Mouse (Mus musculus): ENCODE measurements at regions not wholly inside any gene's neighbourhood (a gene's known extent, or its start where the extent isn't known, plus 50 kb on each side); places are given as distances from the start of the nearest gene placed in this dataset.

GRCm38 (mm10) chr4:114665684-114666083 is 155.8 kb upstream of the Gm12830 start:
- peak; percentile 78 for DNase-seq

- DNase-seq = peak; percentile 33
Observed at GRCm38 (mm10) chr4:114666238-114666978, 155.1 kb upstream of the Gm12830 start.

GRCm38 (mm10) chr4:114666979-114667328 is 154.6 kb upstream of the Gm12830 start:
- DNase-seq = peak; percentile 43

DNA sequence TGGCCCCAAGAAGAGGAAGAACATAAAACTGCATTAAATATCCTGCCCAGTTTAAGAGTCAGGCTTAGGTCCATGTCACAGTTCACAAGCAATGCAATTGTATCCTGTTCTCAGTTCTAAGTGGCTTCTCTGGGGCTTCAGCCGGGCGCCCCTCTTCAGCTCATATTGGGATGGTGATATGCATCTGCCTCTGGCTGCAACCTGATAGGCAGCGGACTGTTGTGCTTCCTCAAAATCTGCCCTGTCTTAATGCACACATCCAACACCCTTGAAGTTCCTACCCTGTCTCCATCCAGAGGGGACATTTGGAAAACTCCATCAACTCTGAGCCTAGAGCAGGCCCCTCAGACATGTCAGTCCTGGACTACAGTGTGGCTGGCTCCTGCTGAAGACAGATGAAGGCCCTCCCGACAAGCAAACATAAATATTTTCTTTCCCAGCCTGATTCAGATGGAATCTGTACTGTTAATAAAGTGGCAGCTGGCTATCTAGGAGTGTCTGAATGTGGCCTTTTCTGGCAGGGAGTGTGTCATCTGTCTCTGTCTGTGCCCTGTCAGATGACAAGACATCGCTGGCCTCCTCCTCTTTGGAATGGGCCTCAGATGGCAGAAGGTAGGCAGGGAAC is 149.3 kb upstream of the Gm12830 start:
- no peak for DNase-seq

DNA sequence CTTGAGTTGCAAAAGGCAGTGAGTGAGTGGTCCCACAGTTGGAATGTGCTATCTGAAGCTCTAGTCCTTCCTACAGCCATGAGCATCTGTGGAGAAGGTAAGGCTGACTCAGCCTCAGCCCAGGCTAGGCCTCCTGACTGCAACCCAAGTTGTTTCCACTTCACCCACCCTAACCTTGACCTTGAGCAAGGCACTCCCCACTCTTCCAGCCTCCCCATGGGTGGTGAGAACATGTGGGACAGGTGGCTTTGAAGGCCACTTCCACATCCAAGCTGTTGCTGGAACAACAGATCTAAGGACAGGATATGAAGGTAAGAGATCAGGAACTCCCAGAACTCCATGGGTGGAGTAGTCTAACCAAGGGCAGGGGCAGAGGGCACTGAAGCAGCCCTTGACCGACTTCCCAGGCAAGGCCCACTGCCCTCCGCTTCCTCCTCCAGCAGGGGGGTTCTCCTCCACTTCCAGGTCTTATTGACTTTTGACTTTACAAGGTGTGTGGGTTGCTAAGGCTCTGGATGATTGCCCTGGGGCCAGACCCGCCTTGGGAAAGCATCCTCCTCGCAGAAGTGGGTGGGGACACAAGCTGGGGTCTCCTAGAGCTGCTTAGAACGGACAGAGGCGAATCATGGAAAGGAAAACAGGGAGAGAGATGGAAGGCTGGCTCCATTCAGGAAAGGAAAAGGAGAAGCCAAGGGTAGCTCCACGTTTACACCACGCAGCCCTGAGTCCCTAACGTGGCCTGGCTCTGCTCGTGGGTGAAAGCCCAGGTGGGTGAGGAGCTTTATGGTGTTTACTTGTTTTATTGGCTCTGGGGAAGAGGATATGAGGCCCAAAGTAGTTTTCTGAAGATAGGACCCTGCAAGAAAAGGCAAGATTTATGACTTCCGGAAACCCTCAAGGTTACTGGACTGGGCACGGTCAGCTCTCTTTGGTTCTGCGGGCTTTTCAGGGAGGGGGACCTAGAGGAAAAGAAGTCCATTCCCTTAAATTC is 144.3 kb upstream of the Gm12830 start:
- DNase-seq = no peak

- no peak for DNase-seq
Observed at GRCm38 (mm10) chr4:114678053-114678941, 143.2 kb upstream of the Gm12830 start.

- no peak for DNase-seq
Observed at GRCm38 (mm10) chr4:114680360-114680759, 141.2 kb upstream of the Gm12830 start.

GRCm38 (mm10) chr4:114682955-114683354 is 138.6 kb upstream of the Gm12830 start:
- DNase-seq = no peak

GRCm38 (mm10) chr4:114683696-114684095 is 137.8 kb upstream of the Gm12830 start:
- no peak for DNase-seq

- DNase-seq = no peak
Observed at GRCm38 (mm10) chr4:114684844-114685382, 136.6 kb upstream of the Gm12830 start.

- peak; percentile 45 for DNase-seq
Observed at GRCm38 (mm10) chr4:114685454-114685853, 136.1 kb upstream of the Gm12830 start.

DNA sequence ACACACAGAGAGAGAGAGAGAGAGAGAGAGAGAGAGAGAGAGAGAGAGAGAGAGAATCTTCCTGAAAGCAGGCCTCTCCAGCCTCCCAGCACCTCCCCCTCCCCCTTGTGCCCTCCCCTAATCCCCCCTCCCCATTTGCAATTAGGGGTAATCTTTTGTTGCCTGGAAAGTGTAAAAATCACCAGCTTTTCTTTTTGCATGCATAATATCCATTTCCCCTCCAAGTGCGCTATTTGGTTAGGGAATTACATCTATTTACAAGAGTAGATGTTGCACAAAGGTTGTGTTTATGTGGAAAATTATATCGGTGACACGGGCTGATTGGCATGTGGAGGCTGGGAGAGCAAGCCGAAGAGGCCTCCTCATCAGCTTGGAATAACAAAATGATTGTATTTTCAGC is 135.4 kb upstream of the Gm12830 start:
- no peak for DNase-seq

GRCm38 (mm10) chr4:114688356-114688972 is 133.1 kb upstream of the Gm12830 start:
- DNase-seq = peak; percentile 12

GRCm38 (mm10) chr4:114688973-114689371 is 132.6 kb upstream of the Gm12830 start:
- peak; percentile 24 for DNase-seq

- no peak for DNase-seq
Observed at GRCm38 (mm10) chr4:114705586-114705985, 115.9 kb upstream of the Gm12830 start.

- no peak for DNase-seq
Observed at GRCm38 (mm10) chr4:114710182-114710909, 111.2 kb upstream of the Gm12830 start.

DNA sequence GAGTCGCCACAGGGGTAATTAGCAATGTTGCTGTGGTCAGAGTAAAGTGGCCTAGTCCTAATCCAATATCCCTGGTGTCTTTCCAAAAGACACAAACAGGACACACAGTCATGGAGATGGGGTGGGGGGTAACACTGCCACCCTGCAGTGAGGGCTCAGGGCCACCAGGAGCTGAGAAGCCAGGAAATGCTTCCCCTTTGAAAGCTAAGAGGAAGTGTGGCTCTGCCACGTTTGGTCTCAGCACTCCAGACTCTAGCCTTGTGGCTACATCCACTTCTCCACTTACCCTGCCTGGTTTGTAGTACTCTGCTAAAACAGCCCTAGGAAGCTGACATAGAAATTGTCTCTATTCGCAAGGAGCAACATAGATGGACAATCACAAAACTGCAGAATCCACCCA is 110.4 kb upstream of the Gm12830 start:
- DNase-seq = no peak

DNA sequence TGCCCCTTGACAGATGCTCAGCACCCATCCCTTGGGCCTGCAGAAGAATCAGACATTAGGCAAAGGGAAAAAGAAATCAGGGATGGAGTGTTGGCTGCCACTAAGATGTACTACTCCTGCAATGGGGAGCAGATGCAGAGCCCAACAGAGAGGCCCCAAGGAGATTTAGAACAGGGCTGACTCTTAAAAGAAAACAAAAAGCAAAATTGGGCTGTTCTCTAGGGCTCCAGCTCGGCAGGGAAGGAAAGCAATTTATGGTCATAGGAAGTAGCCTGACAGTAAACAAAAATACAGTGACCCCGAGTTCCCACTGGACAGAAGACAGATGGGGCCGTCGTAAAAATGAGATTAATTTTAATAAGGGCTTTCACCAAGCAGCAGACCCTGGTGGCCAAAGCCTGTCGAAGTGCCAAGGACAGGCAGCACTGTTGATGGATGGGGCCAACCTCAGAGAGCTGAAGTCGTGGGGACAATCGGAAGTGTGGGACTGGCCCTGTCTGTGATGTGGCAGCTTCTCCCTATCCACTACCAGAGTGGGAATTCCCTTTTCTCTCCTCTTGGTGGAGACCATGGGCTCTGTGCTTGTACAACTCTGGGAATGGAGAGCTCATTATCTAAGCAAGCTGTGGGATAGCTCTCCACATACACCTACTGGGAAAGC is 109.4 kb upstream of the Gm12830 start:
- DNase-seq = no peak

DNA sequence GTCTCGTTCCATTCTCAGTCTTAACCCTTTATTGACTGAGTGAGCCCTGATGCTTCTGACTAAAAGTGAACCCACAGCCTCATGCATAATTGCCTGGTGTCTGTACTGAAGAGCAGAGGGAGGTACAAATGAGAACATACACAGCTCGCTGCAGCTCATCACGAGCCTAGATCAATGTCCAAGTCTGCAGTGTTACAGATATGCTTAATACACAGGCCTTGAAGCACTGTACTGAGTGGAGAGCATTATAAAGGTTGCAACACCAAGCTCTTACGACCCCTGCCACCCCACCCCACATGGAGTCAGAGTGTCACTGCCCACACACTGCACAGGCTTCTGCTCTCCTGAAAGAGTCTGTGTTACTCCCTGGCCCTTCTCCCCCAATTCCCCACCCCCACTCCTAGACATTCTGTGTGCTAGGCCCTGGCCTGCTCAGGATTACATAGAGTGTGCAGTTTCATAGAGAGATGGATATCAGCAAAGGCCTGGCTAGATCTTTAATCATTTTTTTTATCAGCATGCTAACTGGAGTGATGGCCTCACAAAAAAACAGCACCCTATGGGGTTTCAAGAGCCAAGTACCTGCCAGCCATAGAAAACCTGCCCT is 108.5 kb upstream of the Gm12830 start:
- no peak for DNase-seq

DNA sequence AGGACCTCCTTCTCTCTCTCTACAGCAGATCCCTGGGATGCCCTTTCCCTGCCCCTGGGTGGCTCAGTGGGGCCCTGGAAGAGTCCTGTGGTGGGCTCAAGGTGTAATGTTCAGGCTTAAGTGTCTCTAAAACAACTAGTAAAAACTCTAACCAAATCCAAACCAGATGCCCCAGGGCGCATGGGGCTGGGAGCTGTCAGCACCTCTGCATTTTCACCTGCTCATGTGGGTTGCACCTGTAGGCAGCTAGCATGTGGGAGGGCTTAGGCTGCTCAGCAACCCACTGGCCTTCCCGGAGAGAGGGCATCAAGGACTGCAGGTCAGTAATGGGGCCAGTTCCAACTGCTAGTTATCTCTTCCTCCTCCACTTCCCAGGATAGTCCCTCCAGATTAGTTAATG is 104.8 kb upstream of the Gm12830 start:
- DNase-seq = no peak

Data from liver (tissue).